Mouse (Mus musculus): ENCODE results near the gene Zscan21. TPM values are rescaled to one million over a fixed set of nuclear protein-coding genes. Genes with fewer than 3 reads are reported as not detected.

Zscan21 gene
- total RNA-seq, 1 experiment from 2014 or later = 16.6 TPM

Other genes starting within 250 kb of the Zscan21 start
- gene Pilrb2, start 245.1 kb upstream of the Zscan21 start, total RNA-seq (2017) = 0.05 and 1.7 TPM in 2 replicates
- gene Cyp3a13, start 195.3 kb upstream of the Zscan21 start, total RNA-seq (2017) = not detected in 2 replicates
- gene Gjc3, start 153.8 kb upstream of the Zscan21 start, total RNA-seq (2017) = not detected in 2 replicates
- not detected in 2 replicates for gene Azgp1, start 135.4 kb upstream of the Zscan21 start, total RNA-seq (2017)
- gene Smok3a, start 95.6 kb upstream of the Zscan21 start, total RNA-seq (2017) = not detected in 2 replicates
- not detected in 2 replicates for gene Smok3b, start 95.5 kb upstream of the Zscan21 start, total RNA-seq (2017)
- gene Smok3c, start 63.7 kb upstream of the Zscan21 start, total RNA-seq (2017) = not detected in 2 replicates
- gene Zkscan1, start 31.8 kb upstream of the Zscan21 start, total RNA-seq (2017) = 29.1 and 44.2 TPM in 2 replicates
- 8.9 and 10.2 TPM in 2 replicates for gene Zfp113, start 38.8 kb downstream of the Zscan21 start, total RNA-seq (2017)
- gene Cops6, start 44.2 kb downstream of the Zscan21 start, total RNA-seq (2017) = 30.2 and 54.0 TPM in 2 replicates
- gene Ap4m1, start 55.1 kb downstream of the Zscan21 start, total RNA-seq (2017) = 23.0 and 33.7 TPM in 2 replicates
- 456 and 545 TPM in 2 replicates for gene Mcm7, start 55.5 kb downstream of the Zscan21 start, total RNA-seq (2017)
- gene Taf6, start 70.5 kb downstream of the Zscan21 start, total RNA-seq (2017) = 28.2 and 30.8 TPM in 2 replicates
- 37.3 and 41.4 TPM in 2 replicates for gene Cnpy4, start 70.6 kb downstream of the Zscan21 start, total RNA-seq (2017)
- 2.2 and 7.7 TPM in 2 replicates for gene Mblac1, start 77.4 kb downstream of the Zscan21 start, total RNA-seq (2017)
- gene Nxpe5, start 109.0 kb downstream of the Zscan21 start, total RNA-seq (2017) = 2.9 and 3.3 TPM in 2 replicates
- 31.0 and 43.3 TPM in 2 replicates for gene Lamtor4, start 138.6 kb downstream of the Zscan21 start, total RNA-seq (2017)
- gene BC037034, start 147.1 kb downstream of the Zscan21 start, total RNA-seq (2017) = 28.9 and 34.1 TPM in 2 replicates
- 0.34 TPM in 1 of 2 replicates, not detected in the other for gene Gal3st4, start 155.9 kb downstream of the Zscan21 start, total RNA-seq (2017)
- gene Gm43720, start 163.1 kb downstream of the Zscan21 start, total RNA-seq (2017) = not detected in 2 replicates
- 5.3 and 7.1 TPM in 2 replicates for gene Gpc2, start 163.1 kb downstream of the Zscan21 start, total RNA-seq (2017)
- 2.9 and 8.7 TPM in 2 replicates for gene Stag3, start 163.3 kb downstream of the Zscan21 start, total RNA-seq (2017)
- gene Pvrig, start 225.1 kb downstream of the Zscan21 start, total RNA-seq (2017) = not detected in 2 replicates

All from common myeloid progenitor, adult 5-6 weeks (primary cell).